Mouse (Mus musculus): ENCODE results near the gene Tsen34. TPM values are rescaled to one million over a fixed set of nuclear protein-coding genes. Genes with fewer than 3 reads are reported as not detected.
"Not testable (repeated sequence)": the region's sequence is repeated elsewhere in the genome, so short reads cannot be mapped to it uniquely, and the experiment has no call there.

Tsen34 gene
- polyA plus RNA-seq, 1 experiment from 2014 or later, result 206 TPM

GRCm38 (mm10) chr7:3705911-3706310 lies 13.2 kb downstream of the Tsen34 start:
- ATAC-seq (ENCODE audit: insufficient number of reproducible peaks, low FRiP score), result no peak
- Histone ChIP-seq H3K36me3 (peaks cover 42% of the 10 kb centered on the region), H3K4me2 (peak overlapping the region; percentile 96), H3K27me3 (replicated peaks) (no peaks in the 10 kb centered on the region), H3K27ac (ENCODE audit: poor library complexity, severe bottlenecking) (peak overlapping the region; percentile 31), H3K4me1 (replicated peaks) (peaks cover 20% of the 10 kb centered on the region), H3K4me3 (peak overlapping the region; percentile 96), H3K9me3 (replicated peaks) (no peaks in the 10 kb centered on the region), H3K9ac (peak overlapping the region; percentile 93)
- WGBS, result 38% methylated on average over 6 of the region's 6 CpGs

DNA sequence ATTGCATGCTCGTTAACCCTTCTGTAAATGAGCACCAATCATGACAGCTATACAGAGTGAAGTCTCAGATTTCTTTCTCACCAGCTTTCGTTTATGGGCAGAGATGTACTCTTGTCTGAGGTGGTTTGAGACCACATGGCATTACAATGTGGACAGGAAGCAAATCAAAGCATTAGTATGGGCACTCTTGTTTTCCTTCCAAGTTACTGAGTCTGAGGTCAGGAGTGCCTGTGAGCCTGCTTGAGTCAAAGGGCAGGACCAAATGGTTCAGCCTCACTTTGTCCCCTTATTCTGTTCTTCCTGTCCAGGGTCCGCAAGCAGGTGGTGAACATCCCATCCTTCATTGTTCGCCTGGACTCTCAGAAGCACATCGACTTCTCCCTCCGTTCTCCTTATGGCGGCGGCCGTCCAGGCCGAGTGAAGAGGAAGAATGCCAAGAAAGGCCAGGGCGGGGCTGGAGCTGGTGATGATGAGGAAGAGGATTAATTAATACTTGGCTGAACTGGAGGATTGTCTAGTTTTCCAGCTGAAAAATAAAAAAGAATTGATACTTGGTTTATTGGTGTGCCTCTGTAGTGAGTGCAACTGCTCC lies 13.8 kb downstream of the Tsen34 start:
- Histone ChIP-seq H3K27ac (ENCODE audit: poor library complexity, severe bottlenecking) (peak overlapping the region; percentile 31; the same call in 1 of the 2 replicates), H3K4me3 (peak overlapping the region; percentile 96), H3K9me3 (replicated peaks) (no peaks in the 10 kb centered on the region), H3K36me3 (peaks cover 36% of the 10 kb centered on the region), H3K9ac (peak overlapping the region; percentile 93; the same call in 1 of the 2 replicates), H3K4me1 (replicated peaks) (peaks cover 20% of the 10 kb centered on the region), H3K4me2 (peak overlapping the region; percentile 96), H3K27me3 (replicated peaks) (no peaks in the 10 kb centered on the region)
- WGBS, result 65% methylated on average over 11 of the region's 11 CpGs
- ATAC-seq (ENCODE audit: insufficient number of reproducible peaks, low FRiP score), result no peak

GRCm38 (mm10) chr7:3707027-3707426 lies 14.4 kb downstream of the Tsen34 start:
- no peak overlapping the region for H3K4me3 ChIP-seq
- peak overlapping the region; percentile 40; the same call in 1 of the 2 replicates for H3K9ac ChIP-seq
- H3K4me1 ChIP-seq (replicated peaks), result peaks cover 20% of the 10 kb centered on the region
- no peaks in the 10 kb centered on the region for H3K9me3 ChIP-seq (replicated peaks)
- no peak overlapping the region for H3K27ac ChIP-seq (ENCODE audit: poor library complexity, severe bottlenecking)
- 50% methylated on average over 4 of the region's 4 CpGs for WGBS
- H3K36me3 ChIP-seq, result peaks cover 34% of the 10 kb centered on the region
- H3K27me3 ChIP-seq (replicated peaks), result no peaks in the 10 kb centered on the region
- no peak overlapping the region for H3K4me2 ChIP-seq
- ATAC-seq (ENCODE audit: insufficient number of reproducible peaks, low FRiP score), result no peak

- peaks cover 34% of the 10 kb centered on the region for H3K36me3 ChIP-seq
- H3K4me1 ChIP-seq (replicated peaks), result peaks cover 20% of the 10 kb centered on the region
- no peak overlapping the region for H3K27ac ChIP-seq (ENCODE audit: poor library complexity, severe bottlenecking)
- no peak overlapping the region for H3K4me3 ChIP-seq
- no peak overlapping the region for H3K9ac ChIP-seq
- ATAC-seq (ENCODE audit: insufficient number of reproducible peaks, low FRiP score), result no peak
- 37% methylated on average over 7 of the region's 7 CpGs for WGBS
- H3K27me3 ChIP-seq (replicated peaks), result no peaks in the 10 kb centered on the region
- no peak overlapping the region for H3K4me2 ChIP-seq
- H3K9me3 ChIP-seq (replicated peaks), result no peaks in the 10 kb centered on the region
These were observed 15.1 kb downstream of the Tsen34 start for GRCm38 (mm10) chr7:3707568-3708413.

DNA sequence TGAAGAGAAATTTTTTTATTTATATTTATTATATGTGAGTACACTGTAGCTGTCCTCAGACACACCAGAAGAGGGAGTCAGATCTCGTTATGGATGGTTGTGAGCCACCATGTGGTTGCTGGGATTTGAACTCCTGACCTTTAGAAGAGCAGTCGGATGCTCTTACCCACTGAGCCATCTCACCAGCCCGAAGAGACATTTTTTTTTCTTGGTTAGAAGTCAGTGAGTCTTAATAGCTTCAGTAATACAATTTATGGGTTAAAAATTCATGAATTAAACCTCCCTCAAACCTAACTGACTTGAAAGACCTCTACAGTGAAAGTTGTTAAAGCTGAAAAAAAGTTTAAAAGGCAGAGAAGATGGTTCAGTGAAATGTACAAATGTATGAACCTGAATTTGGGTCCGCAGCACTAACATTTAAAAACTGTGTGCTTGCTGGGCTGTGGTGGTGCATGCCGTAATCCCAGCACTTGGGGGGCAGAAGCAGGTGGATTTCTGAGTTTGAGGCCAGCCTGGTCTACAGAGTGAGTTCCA lies 15.9 kb downstream of the Tsen34 start:
- not testable (repeated sequence) for H3K27ac ChIP-seq (ENCODE audit: poor library complexity, severe bottlenecking); H3K9me3 ChIP-seq (replicated peaks); H3K4me3 ChIP-seq; ATAC-seq (ENCODE audit: insufficient number of reproducible peaks, low FRiP score); H3K27me3 ChIP-seq (replicated peaks); H3K4me2 ChIP-seq; H3K9ac ChIP-seq
- 40% methylated on average over 5 of the region's 5 CpGs for WGBS
- peaks cover 20% of the 10 kb centered on the region for H3K4me1 ChIP-seq (replicated peaks)
- H3K36me3 ChIP-seq, result peaks cover 34% of the 10 kb centered on the region

DNA sequence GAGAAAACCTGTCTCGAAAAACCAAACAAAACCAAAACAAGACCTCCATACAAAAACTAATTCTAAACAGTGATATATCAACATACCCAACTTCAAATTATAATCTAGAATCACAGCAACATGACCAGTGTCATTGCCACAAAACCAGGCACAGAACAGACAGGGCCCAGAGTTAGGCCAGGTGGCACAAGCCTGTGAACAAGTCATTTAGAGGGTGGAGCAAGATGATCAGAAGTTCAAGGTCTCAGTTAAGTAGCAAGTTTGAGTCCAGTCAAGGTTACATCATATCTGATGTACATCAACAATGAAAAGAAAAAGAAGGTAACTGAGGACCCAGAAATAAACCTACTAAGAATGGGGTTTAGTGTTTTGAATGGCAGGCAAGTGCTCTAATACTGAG lies 16.3 kb downstream of the Tsen34 start:
- 87% methylated on average over 1 of the region's 1 CpGs for WGBS
- peaks cover 20% of the 10 kb centered on the region for H3K4me1 ChIP-seq (replicated peaks)
- H3K36me3 ChIP-seq, result peaks cover 34% of the 10 kb centered on the region
- H3K9me3 ChIP-seq (replicated peaks), result no peaks in the 10 kb centered on the region
- no peak overlapping the region for H3K4me3 ChIP-seq
- ATAC-seq (ENCODE audit: insufficient number of reproducible peaks, low FRiP score), result no peak
- no peak overlapping the region for H3K9ac ChIP-seq
- no peak overlapping the region for H3K4me2 ChIP-seq
- H3K27ac ChIP-seq (ENCODE audit: poor library complexity, severe bottlenecking), result no peak overlapping the region
- H3K27me3 ChIP-seq (replicated peaks), result no peaks in the 10 kb centered on the region

DNA sequence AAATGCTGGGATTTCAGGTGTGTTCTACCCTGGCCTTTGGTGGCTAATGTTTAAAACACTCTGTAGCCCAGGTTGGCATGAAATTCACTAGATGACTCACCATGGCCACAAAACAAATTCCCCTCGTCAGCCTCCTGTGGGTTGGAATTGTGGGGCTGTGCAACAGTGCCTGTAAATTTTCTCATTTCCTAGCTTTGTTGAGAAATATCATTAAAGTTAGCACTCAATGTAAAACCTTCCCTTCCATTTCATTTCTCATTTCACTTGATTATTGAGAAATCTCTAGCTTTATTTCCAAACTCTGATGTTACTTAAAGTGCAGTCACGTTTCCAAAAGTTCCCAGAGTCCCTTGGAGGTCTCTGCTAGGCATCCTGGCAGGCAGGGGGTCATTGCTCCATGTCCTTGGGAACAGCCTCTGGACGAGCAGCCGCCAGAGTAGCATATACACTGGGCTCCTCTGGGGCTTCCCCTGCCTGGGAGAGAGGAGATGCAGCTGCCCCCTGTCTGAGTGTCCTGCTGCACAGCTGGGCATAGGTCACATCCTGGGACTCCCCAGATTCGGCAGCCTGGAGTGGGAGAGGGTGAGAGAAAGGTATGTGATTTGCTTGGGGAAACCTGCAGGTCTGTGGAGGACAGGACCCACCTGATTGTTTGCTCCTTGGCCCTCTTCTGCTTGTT lies 19.7 kb downstream of the Tsen34 start:
- H3K4me1 ChIP-seq (replicated peaks), result no peaks in the 10 kb centered on the region
- no peak overlapping the region for H3K27ac ChIP-seq (ENCODE audit: poor library complexity, severe bottlenecking)
- ATAC-seq (ENCODE audit: insufficient number of reproducible peaks, low FRiP score), result 0 out of 2 replicates have a peak, but pooled peaks have one; percentile 27
- H3K9ac ChIP-seq, result no peak overlapping the region
- no peak overlapping the region for H3K4me3 ChIP-seq
- 32% methylated on average over 5 of the region's 5 CpGs for WGBS
- H3K27me3 ChIP-seq (replicated peaks), result no peaks in the 10 kb centered on the region
- no peak overlapping the region for H3K4me2 ChIP-seq
- H3K9me3 ChIP-seq (replicated peaks), result no peaks in the 10 kb centered on the region
- H3K36me3 ChIP-seq, result peaks cover 8% of the 10 kb centered on the region

GRCm38 (mm10) chr7:3715249-3715648 lies 22.6 kb downstream of the Tsen34 start:
- no peaks in the 10 kb centered on the region for H3K9me3 ChIP-seq (replicated peaks)
- H3K9ac ChIP-seq, result no peak overlapping the region
- no peaks in the 10 kb centered on the region for H3K36me3 ChIP-seq
- H3K27ac ChIP-seq (ENCODE audit: poor library complexity, severe bottlenecking), result no peak overlapping the region
- no peaks in the 10 kb centered on the region for H3K4me1 ChIP-seq (replicated peaks)
- ATAC-seq (ENCODE audit: insufficient number of reproducible peaks, low FRiP score), result no peak
- H3K27me3 ChIP-seq (replicated peaks), result no peaks in the 10 kb centered on the region
- no peak overlapping the region for H3K4me2 ChIP-seq
- 48% methylated on average over 1 of the region's 1 CpGs for WGBS
- H3K4me3 ChIP-seq, result no peak overlapping the region

DNA sequence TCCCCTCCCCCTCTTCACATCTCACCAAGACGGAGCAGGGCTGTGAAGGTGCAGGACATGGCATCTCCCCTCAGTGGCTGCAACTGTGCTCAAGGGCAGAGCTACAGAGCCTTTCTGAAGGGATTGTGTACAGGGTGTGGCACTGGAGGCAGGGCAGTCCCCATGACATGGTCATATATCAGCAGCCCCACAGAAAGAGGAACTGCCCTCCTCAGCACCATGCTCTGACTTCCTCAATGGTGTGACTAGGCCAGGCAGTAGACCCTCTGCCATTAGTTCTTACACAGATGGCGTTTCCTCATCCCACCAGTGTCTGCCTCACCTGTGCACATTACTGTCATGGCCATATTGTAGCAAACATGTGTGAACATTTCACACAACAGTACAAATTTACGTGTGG lies 27.6 kb downstream of the Tsen34 start, which contains the start of gene Pirb:
Gene Pirb, minus strand, starts transcription at position 124 of the 400 bp plus-strand sequence.
- not testable (repeated sequence) for H3K27me3 ChIP-seq (replicated peaks); H3K4me2 ChIP-seq; H3K27ac ChIP-seq (ENCODE audit: poor library complexity, severe bottlenecking); H3K4me3 ChIP-seq; H3K9me3 ChIP-seq (replicated peaks); H3K4me1 ChIP-seq (replicated peaks); H3K9ac ChIP-seq; H3K36me3 ChIP-seq; ATAC-seq (ENCODE audit: insufficient number of reproducible peaks, low FRiP score)
- 36% methylated on average over 1 of the region's 3 CpGs for WGBS

DNA sequence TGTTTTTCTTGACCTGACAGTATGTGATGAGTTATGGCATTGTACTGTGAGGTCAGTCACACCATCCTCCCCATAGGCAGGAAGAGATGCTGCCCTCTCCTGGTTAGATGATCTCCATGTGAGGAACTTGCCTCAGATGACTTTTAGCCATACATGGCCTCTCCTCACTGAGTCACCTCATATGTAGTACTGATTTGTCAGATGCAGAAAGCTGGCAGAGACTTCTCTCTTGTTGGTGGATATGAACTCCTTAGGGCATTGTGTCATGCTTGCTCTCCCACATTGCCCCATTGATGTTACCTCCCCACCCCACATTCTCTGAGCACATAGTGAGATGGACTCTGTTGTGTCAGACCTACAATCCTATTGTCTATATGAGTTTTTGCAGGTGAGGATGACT lies 32.8 kb downstream of the Tsen34 start:
- H3K4me2 ChIP-seq; H3K9ac ChIP-seq; H3K36me3 ChIP-seq; H3K27me3 ChIP-seq (replicated peaks); ATAC-seq (ENCODE audit: insufficient number of reproducible peaks, low FRiP score); H3K4me1 ChIP-seq (replicated peaks); H3K4me3 ChIP-seq; H3K27ac ChIP-seq (ENCODE audit: poor library complexity, severe bottlenecking); H3K9me3 ChIP-seq (replicated peaks): not testable (repeated sequence)

- H3K9ac ChIP-seq, result not testable (repeated sequence)
These were observed 40.0 kb downstream of the Tsen34 start for GRCm38 (mm10) chr7:3732675-3733074.

More at GRCm38 (mm10) chr7:3732675-3733074, 40.0 kb downstream of the Tsen34 start:
- not testable (repeated sequence) for H3K4me3 ChIP-seq; ATAC-seq (ENCODE audit: insufficient number of reproducible peaks, low FRiP score); H3K27ac ChIP-seq (ENCODE audit: poor library complexity, severe bottlenecking); H3K36me3 ChIP-seq; H3K9me3 ChIP-seq (replicated peaks); H3K4me1 ChIP-seq (replicated peaks); H3K27me3 ChIP-seq (replicated peaks); H3K4me2 ChIP-seq
- no CpG with 5 or more reads among the region's 1 CpGs for WGBS

Data from heart, embryonic 12.5 days (tissue).